Mouse (Mus musculus) CD4-positive helper T cell, adult 2 months (primary cell): ENCODE measurements around the gene Arl15.
"Not testable (repeated sequence)": the region's sequence is repeated elsewhere in the genome, so short reads cannot be mapped to it uniquely, and the experiment has no call there.

ENCODE experiments used
- DNase-seq: peaks from one replicate; pipeline ENCODE4 v3.0.0-alpha.2; 2012; ENCODE audit warnings: low read depth, missing footprints, low spot score

Gene Arl15

GRCm38 (mm10) chr13:113794039-113794704, at the start of gene Arl15:
Gene Arl15 (plus strand): TSS chr13:113794505.
- DNase-seq = peak; percentile 97

- DNase-seq = no peak
These were observed 49.0 kb upstream of the Arl15 start for GRCm38 (mm10) chr13:113745301-113745700.

- DNase-seq = no peak
These were observed 43.5 kb upstream of the Arl15 start for GRCm38 (mm10) chr13:113750766-113751165.

GRCm38 (mm10) chr13:113754731-113755689, 39.3 kb upstream of the Arl15 start:
- DNase-seq = no peak

- DNase-seq = no peak
These were observed 38.5 kb upstream of the Arl15 start for GRCm38 (mm10) chr13:113755779-113756178.

GRCm38 (mm10) chr13:113761717-113762116, 32.6 kb upstream of the Arl15 start:
- DNase-seq = no peak

- DNase-seq = no peak
These were observed 31.4 kb upstream of the Arl15 start for GRCm38 (mm10) chr13:113762766-113763516.

GRCm38 (mm10) chr13:113765411-113765810, 28.9 kb upstream of the Arl15 start:
- DNase-seq = no peak

GRCm38 (mm10) chr13:113769829-113770228, 24.5 kb upstream of the Arl15 start:
- DNase-seq = no peak

- DNase-seq = no peak
These were observed 24.0 kb upstream of the Arl15 start for GRCm38 (mm10) chr13:113770340-113770739.

- DNase-seq = no peak
These were observed 23.0 kb upstream of the Arl15 start for GRCm38 (mm10) chr13:113771340-113771739.

- no peak for DNase-seq
These were observed 19.5 kb upstream of the Arl15 start for GRCm38 (mm10) chr13:113774799-113775198.

GRCm38 (mm10) chr13:113775244-113776140, 18.8 kb upstream of the Arl15 start:
- DNase-seq = no peak

- DNase-seq = no peak
These were observed 8.5 kb upstream of the Arl15 start for GRCm38 (mm10) chr13:113785803-113786202.

- DNase-seq = no peak
These were observed 7.2 kb upstream of the Arl15 start for GRCm38 (mm10) chr13:113787136-113787535.

GRCm38 (mm10) chr13:113790016-113790415, 4.3 kb upstream of the Arl15 start:
- DNase-seq = not testable (repeated sequence)

- DNase-seq = no peak
These were observed 668 bp upstream of the Arl15 start for GRCm38 (mm10) chr13:113793637-113794036.

- peak; percentile 38 for DNase-seq
These were observed 675 bp downstream of the Arl15 start for GRCm38 (mm10) chr13:113794705-113795655.

- no peak for DNase-seq
These were observed 3.1 kb downstream of the Arl15 start for GRCm38 (mm10) chr13:113797378-113797777.

- no peak for DNase-seq
These were observed 5.1 kb downstream of the Arl15 start for GRCm38 (mm10) chr13:113799361-113799760.
